Mouse (Mus musculus): ENCODE measurements at regions not wholly inside any gene's neighbourhood (a gene's known extent, or its start where the extent isn't known, plus 50 kb on each side); places are given as distances from the start of the nearest gene placed in this dataset.

GRCm38 (mm10) chr4:142298770-142299337 is 59.7 kb upstream of the Kazn start:
- DNase-seq (ENCODE audit: low spot score in 2 of 2), result no peak
- intact Hi-C loops (cut with DNase I), result no loop called here

GRCm38 (mm10) chr4:142292760-142293159 is 53.6 kb upstream of the Kazn start:
- no peak for DNase-seq (ENCODE audit: low spot score in 2 of 2)
- intact Hi-C loops (cut with DNase I), result no loop called here

- intact Hi-C loops (cut with DNase I), result no loop called here
- DNase-seq (ENCODE audit: low spot score in 2 of 2), result no peak
These were observed 53.1 kb upstream of the Kazn start for GRCm38 (mm10) chr4:142292334-142292733.

GRCm38 (mm10) chr4:142291366-142291765 is 52.2 kb upstream of the Kazn start:
- no peak for DNase-seq (ENCODE audit: low spot score in 2 of 2)
- intact Hi-C loops (cut with DNase I), result no loop called here

Measured in left cerebral cortex, postnatal 36 days (tissue).